Mouse (Mus musculus) fat pad, adult 2 months (tissue): ENCODE data around the gene Vmn1r212.
"Not testable (repeated sequence)": the region's sequence is repeated elsewhere in the genome, so short reads cannot be mapped to it uniquely, and the experiment has no call there.

Source experiments
- DNase-seq: peaks from one replicate; pipeline ENCODE4 v3.0.0-alpha.2; 2011; ENCODE audit warnings: low read depth, low spot score; ENCODE audit errors: extremely low read depth

The Vmn1r212 gene

DNA sequence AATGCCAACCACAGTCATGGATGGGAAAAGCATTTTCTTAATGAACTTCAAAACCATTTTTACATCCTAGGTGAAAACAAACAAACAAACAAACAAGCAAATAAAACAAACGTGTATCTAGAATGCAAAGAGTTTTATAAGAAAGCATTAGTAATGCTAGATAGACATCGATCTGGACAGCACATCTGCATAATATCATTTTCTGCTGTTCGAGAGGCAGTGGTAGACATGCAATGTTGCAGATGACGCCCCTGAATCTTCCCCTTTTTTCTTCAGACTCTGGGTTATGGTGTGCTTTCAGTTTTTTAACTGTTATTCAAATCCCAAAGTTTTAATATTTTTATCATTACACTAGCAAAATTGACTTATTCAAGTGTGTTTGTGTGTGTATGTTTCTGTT lies at the start of gene Vmn1r212:
Gene Vmn1r212 (minus strand): TSS at position 101 of the 400 bp plus-strand sequence.
- DNase-seq, result no peak

DNA sequence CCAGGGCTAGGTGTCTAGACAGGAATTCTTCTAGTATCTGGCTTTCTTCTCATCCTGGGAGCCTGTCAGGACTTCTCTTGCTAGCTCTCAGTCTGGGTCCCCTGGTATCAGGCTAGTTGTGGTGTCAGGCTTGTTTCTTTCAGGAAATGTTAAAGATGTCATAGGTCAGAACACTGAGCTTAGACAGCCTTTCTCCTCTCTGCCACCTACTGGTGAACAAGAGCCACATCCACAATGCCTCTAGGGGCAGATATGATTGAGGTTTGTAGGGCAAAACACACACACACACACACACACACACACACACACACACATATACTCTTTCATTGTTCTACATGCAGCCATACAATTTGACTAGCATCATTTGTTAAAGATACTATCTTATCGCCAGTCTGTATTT lies 4.7 kb downstream of the Vmn1r212 start:
- no peak for DNase-seq

DNA sequence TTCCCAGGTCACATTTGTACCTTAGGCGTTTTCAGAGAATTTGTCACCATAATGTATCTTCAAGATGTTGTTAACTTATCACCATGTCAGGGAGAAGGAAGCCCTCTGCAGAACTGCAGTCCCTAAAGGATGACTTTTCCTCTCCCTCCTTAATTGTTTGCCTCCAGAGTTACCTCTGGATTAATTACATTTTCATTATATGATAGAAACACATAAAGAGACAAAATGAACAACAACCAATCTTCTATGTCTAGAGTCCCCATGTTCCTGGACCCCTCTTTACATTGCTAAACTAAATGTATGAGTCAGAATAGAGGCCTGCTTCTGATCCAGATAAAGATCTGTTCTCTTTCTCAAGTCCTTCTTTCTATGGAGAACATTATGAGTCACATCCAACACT lies 26.5 kb downstream of the Vmn1r212 start, which contains the start of gene Vmn1r211:
Gene Vmn1r211 (minus strand): TSS at position 101 of the 400 bp plus-strand sequence.
- no peak for DNase-seq

DNA sequence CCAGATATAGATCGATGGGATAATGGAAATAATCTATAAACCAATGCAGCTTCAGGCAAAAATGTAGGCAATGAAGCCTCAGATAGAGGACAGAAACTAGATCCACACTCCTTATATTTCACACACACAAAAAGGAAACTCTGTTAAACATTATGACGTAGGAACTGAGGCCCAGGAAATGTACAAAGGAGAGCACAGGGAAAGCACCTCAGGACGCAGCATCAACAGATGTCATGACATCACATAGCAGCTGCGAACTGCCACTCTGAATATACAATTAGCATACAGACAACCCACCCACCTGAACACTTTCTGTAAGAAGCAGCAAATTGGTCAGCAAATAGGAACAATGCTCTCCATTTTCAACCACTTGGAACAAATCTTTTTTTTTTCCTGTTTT lies 29.2 kb downstream of the Vmn1r212 start:
- no peak for DNase-seq

DNA sequence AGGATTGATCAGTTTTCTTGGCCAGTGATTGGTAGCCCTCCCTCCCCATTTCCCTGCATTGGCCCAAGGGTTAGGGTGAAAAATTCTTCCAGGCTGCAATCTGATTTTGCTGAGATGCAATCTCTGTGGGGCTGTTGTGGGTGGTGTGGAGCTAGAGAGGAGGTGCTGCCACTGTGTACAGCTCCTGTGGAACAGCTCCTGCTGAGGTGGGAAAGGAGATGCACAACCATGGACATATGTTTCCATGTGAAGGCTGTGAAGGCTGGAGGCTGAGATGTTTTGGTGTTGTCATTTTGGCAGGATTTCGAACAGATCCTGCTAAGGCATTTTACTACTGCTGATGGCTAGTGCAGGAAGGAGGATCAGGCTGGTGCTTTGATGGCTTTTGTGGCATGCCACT lies 37.2 kb downstream of the Vmn1r212 start:
- no peak for DNase-seq

DNA sequence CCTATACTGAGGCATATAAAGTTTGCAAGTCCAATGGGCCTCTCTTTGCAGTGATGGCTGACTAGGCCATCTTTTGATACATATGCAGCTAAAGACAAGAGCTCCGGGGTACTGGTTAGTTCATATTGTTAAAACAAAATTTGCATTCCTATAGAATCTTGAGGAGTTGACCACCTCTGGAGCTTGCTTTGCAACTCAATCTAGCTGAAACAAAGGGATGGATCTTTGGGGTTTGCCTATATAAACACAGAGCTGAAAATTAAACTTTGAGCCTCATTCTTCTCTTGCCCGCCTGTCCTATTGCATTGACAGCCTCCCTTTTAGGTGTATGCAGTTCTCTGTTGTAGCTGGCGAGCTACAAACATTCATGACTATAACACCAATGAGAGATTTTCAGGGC lies 39.7 kb downstream of the Vmn1r212 start:
- DNase-seq, result not testable (repeated sequence)
